Mouse (Mus musculus) hindbrain, embryonic 13.5 days (tissue): ENCODE data around the gene Gm6408. TPM values are rescaled to one million over a fixed set of nuclear protein-coding genes. Genes with fewer than 3 reads are reported as not detected.
"Not testable (repeated sequence)": the region's sequence is repeated elsewhere in the genome, so short reads cannot be mapped to it uniquely, and the experiment has no call there.

Experiments
- ATAC-seq: fragments of 200-750 bp; cut with Nextera tagmentation; 2 replicates; pipeline ENCODE4 v1.8.0; 2017; ENCODE audit warnings: moderate TSS enrichment; ENCODE audit not compliant: low FRiP score
- H3K27ac ChIP-seq: fragments of 300-500 bp; sonication (generic); 2 replicates; pipeline ENCODE4 v1.5.1; 2015; ENCODE audit warnings: inconsistent platforms, mild to moderate bottlenecking, moderate library complexity
- H3K27me3 ChIP-seq: fragments of 300-500 bp; sonication (generic); 2 replicates; pipeline ENCODE4 v1.6.1; 2015; ENCODE audit warnings: mild to moderate bottlenecking, inconsistent platforms
- H3K36me3 ChIP-seq: fragments of 300-500 bp; sonication (generic); 2 replicates; pipeline ENCODE4 v1.6.1; 2015; ENCODE audit warnings: mild to moderate bottlenecking, inconsistent platforms
- H3K4me1 ChIP-seq: fragments of 300-500 bp; sonication (generic); replicated peaks from 2 replicates; pipeline ENCODE4 v1.6.1; 2015; ENCODE audit warnings: inconsistent platforms
- H3K4me2 ChIP-seq: fragments of 300-500 bp; sonication (generic); 2 replicates; pipeline ENCODE4 v1.6.1; 2015; ENCODE audit warnings: inconsistent platforms, mild to moderate bottlenecking, moderate library complexity
- H3K4me3 ChIP-seq: fragments of 300-500 bp; sonication (generic); 2 replicates; pipeline ENCODE4 v1.5.1; 2015; ENCODE audit warnings: mild to moderate bottlenecking, inconsistent platforms
- H3K9ac ChIP-seq: fragments of 300-500 bp; sonication (generic); 2 replicates; pipeline ENCODE4 v1.6.1; 2015; ENCODE audit warnings: mild to moderate bottlenecking, inconsistent platforms
- H3K9me3 ChIP-seq: fragments of 300-500 bp; sonication (generic); 2 replicates; pipeline ENCODE4 v1.6.1; 2016; ENCODE audit warnings: inconsistent platforms
- WGBS: fragments of 180-500 bp; shearing (Covaris S2); methylation state at CpG from one replicate; pipeline ENCODE4 v1.1.7; 2015; 5-methylcytosine and 5-hydroxymethylcytosine counted together
- polyA plus RNA-seq: library from polyadenylated mRNA; unstranded; fragments of >200 nt; fragmentation: Nextera tagmentation; extraction: Ambion mirVana; gene quantifications from 2 replicates; pipeline ENCODE4 v1.2.1, GENCODE M21; 2015

The Gm6408 gene
- polyA plus RNA-seq = not detected in 2 replicates

GRCm38 (mm10) chr5:146481665-146482064 lies at the start of gene Gm6408:
Gene Gm6408, plus strand, starts transcription at chr5:146481965.
- H3K36me3 ChIP-seq, H3K4me1 ChIP-seq, H3K4me3 ChIP-seq, H3K9ac ChIP-seq, H3K27me3 ChIP-seq, H3K4me2 ChIP-seq, H3K9me3 ChIP-seq, H3K27ac ChIP-seq, ATAC-seq: not testable (repeated sequence)
- 95% methylated on average over 3 of the region's 3 CpGs for WGBS

DNA sequence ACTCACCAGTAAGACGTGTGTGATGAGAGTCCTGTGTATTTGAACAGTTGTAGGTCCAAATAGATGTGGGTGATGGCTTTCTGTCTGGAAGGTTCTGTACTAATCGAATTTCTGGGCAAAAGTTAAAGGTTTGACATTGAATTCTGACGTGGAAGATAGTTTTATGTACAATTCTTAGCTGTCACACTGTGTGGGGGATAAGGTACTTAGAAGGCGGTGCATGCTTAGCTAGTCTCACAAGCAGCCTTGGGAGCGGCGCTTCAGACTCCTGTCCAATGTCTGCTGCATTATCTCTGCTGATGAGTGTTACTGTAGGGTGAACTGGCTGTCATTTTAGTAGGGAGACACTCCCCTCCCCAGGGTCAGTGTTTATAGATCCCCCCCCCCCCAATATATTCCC lies 49.3 kb upstream of the Gm6408 start:
- Histone ChIP-seq H3K4me1 (no peaks in the 10 kb centered on the region), H3K36me3 (peaks cover 15% of the 10 kb centered on the region), H3K27ac (no peak overlapping the region), H3K27me3 (no peaks in the 10 kb centered on the region), H3K4me3 (no peak overlapping the region), H3K9me3 (no peaks in the 10 kb centered on the region), H3K4me2 (no peak overlapping the region), H3K9ac (no peak overlapping the region)
- WGBS = 94% methylated on average over 6 of the region's 6 CpGs
- ATAC-seq = no peak

DNA sequence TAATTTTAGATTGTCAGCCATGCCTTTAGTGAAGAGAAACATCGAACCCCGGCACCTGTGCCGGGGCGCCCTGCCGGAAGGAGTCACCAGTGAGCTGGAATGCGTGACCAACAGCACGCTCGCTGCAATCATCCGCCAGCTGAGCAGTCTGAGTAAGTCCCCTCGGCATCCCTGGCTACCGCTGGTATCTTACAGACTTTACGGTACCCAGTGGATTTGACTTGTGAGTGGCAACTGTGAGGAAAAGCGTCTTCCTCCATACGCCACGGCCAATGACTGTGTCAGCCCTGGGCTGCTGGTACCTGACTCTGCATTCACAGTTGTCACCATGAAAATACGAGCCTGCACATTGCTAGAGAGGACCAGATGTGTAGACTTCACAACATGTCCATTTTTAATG lies 46.4 kb upstream of the Gm6408 start:
- Histone ChIP-seq H3K4me3 (no peak overlapping the region), H3K4me1 (no peaks in the 10 kb centered on the region), H3K36me3 (peaks cover 40% of the 10 kb centered on the region), H3K9me3 (no peaks in the 10 kb centered on the region; the same call in 1 of the 2 replicates), H3K27ac (no peak overlapping the region), H3K27me3 (no peaks in the 10 kb centered on the region), H3K4me2 (no peak overlapping the region), H3K9ac (no peak overlapping the region)
- WGBS = 88% methylated on average over 16 of the region's 16 CpGs
- no peak for ATAC-seq

- Histone ChIP-seq H3K4me1 (no peaks in the 10 kb centered on the region), H3K4me3 (no peak overlapping the region), H3K9me3 (no peaks in the 10 kb centered on the region; the same call in 1 of the 2 replicates), H3K4me2 (no peak overlapping the region), H3K27ac (no peak overlapping the region), H3K27me3 (no peaks in the 10 kb centered on the region), H3K36me3 (peaks cover 49% of the 10 kb centered on the region), H3K9ac (no peak overlapping the region)
- ATAC-seq = no peak
- 91% methylated on average over 11 of the region's 11 CpGs for WGBS
Observed at GRCm38 (mm10) chr5:146436796-146437195, 45.0 kb upstream of the Gm6408 start.

- Histone ChIP-seq H3K36me3 (peaks cover 54% of the 10 kb centered on the region), H3K9me3 (no peaks in the 10 kb centered on the region; the same call in 1 of the 2 replicates), H3K4me1 (no peaks in the 10 kb centered on the region), H3K4me2 (no peak overlapping the region), H3K27ac (no peak overlapping the region), H3K9ac (no peak overlapping the region), H3K4me3 (no peak overlapping the region), H3K27me3 (no peaks in the 10 kb centered on the region)
- ATAC-seq = no peak
- 89% methylated on average over 7 of the region's 7 CpGs for WGBS
Observed at GRCm38 (mm10) chr5:146439152-146439781, 42.5 kb upstream of the Gm6408 start.

DNA sequence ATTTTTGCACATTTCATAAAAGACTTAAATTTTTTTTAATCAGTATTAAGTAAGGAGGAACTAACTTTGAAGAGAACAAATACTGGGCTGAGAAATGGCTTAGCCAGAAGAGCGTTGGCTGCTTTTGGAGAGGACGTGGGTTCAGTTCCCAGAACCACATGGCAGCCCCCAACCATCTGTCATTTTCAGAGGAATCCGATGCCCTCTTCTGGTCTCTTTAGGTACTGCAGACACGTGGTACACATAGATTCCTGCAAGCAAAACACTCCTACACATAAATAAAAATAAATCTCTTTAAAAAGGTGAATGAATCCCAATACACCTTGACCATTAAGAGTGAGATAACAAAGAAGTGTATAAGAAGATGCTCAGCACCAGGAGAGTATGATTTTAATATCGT lies 41.5 kb upstream of the Gm6408 start:
- no peak overlapping the region for H3K27ac ChIP-seq
- H3K9me3 ChIP-seq = no peaks in the 10 kb centered on the region; the same call in 1 of the 2 replicates
- WGBS = 95% methylated on average over 5 of the region's 5 CpGs
- no peak for ATAC-seq
- H3K36me3 ChIP-seq = peaks cover 52% of the 10 kb centered on the region
- no peak overlapping the region for H3K4me3 ChIP-seq
- no peak overlapping the region for H3K4me2 ChIP-seq
- no peak overlapping the region for H3K9ac ChIP-seq
- H3K27me3 ChIP-seq = no peaks in the 10 kb centered on the region
- no peaks in the 10 kb centered on the region for H3K4me1 ChIP-seq

GRCm38 (mm10) chr5:146442767-146443166 lies 39.0 kb upstream of the Gm6408 start:
- ATAC-seq = no peak
- Histone ChIP-seq H3K27ac (no peak overlapping the region), H3K27me3 (no peaks in the 10 kb centered on the region), H3K4me1 (no peaks in the 10 kb centered on the region), H3K9ac (no peak overlapping the region), H3K9me3 (no peaks in the 10 kb centered on the region; the same call in 1 of the 2 replicates), H3K4me3 (no peak overlapping the region), H3K36me3 (peaks cover 41% of the 10 kb centered on the region), H3K4me2 (no peak overlapping the region)
- WGBS = 91% methylated on average over 2 of the region's 2 CpGs

GRCm38 (mm10) chr5:146446633-146447032 lies 35.1 kb upstream of the Gm6408 start:
- Histone ChIP-seq H3K4me2 (no peak overlapping the region), H3K27ac (no peak overlapping the region), H3K27me3 (no peaks in the 10 kb centered on the region), H3K4me3 (no peak overlapping the region), H3K9me3 (no peaks in the 10 kb centered on the region), H3K9ac (no peak overlapping the region), H3K36me3 (peaks cover 16% of the 10 kb centered on the region), H3K4me1 (no peaks in the 10 kb centered on the region)
- ATAC-seq = no peak
- WGBS = 94% methylated on average over 2 of the region's 2 CpGs

GRCm38 (mm10) chr5:146451592-146452254 lies 30.0 kb upstream of the Gm6408 start:
- Histone ChIP-seq H3K9me3 (no peaks in the 10 kb centered on the region), H3K9ac (no peak overlapping the region), H3K27ac (no peak overlapping the region), H3K4me3 (no peak overlapping the region), H3K4me2 (no peak overlapping the region), H3K4me1 (no peaks in the 10 kb centered on the region), H3K27me3 (no peaks in the 10 kb centered on the region), H3K36me3 (peaks cover 49% of the 10 kb centered on the region)
- ATAC-seq = no peak; the same call in 1 of the 2 replicates
- WGBS = 65% methylated on average over 11 of the region's 11 CpGs

GRCm38 (mm10) chr5:146453556-146453955 lies 28.2 kb upstream of the Gm6408 start:
- no peak overlapping the region for H3K27ac ChIP-seq
- 95% methylated on average over 6 of the region's 6 CpGs for WGBS
- H3K27me3 ChIP-seq = no peaks in the 10 kb centered on the region
- H3K4me1 ChIP-seq = no peaks in the 10 kb centered on the region
- H3K4me2 ChIP-seq = no peak overlapping the region
- no peak for ATAC-seq
- H3K9me3 ChIP-seq = no peaks in the 10 kb centered on the region
- peaks cover 44% of the 10 kb centered on the region for H3K36me3 ChIP-seq
- H3K4me3 ChIP-seq = no peak overlapping the region
- no peak overlapping the region for H3K9ac ChIP-seq

DNA sequence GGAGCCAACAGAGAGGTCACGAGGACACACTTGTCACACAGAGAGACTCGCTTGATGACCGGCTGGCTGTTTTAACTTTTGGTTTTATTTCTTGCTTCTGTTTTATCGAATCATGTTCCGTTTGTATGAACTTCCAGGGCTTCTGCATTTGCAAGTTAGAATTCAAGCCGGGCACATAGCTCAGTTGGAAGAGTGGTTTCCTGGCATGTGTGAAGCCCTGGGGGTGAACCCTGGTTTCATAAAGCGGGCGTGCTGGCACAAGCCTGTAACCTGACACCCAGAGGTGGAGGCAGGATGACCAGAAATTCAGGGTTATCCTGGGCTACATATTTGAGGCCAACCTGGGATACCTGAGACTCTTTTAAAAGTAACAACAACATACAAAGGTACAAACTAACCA lies 20.2 kb upstream of the Gm6408 start:
- Histone ChIP-seq H3K36me3 (peaks cover 57% of the 10 kb centered on the region), H3K4me3 (no peak overlapping the region), H3K4me2 (no peak overlapping the region), H3K4me1 (no peaks in the 10 kb centered on the region), H3K9ac (no peak overlapping the region), H3K27ac (no peak overlapping the region), H3K9me3 (no peaks in the 10 kb centered on the region), H3K27me3 (no peaks in the 10 kb centered on the region)
- whole genome bisulfite sequencing = 85% methylated on average over 8 of the region's 8 CpGs
- no peak for ATAC-seq

- Histone ChIP-seq H3K4me1 (no peaks in the 10 kb centered on the region), H3K4me2 (no peak overlapping the region), H3K36me3 (peaks cover 71% of the 10 kb centered on the region), H3K4me3 (no peak overlapping the region), H3K9me3 (no peaks in the 10 kb centered on the region), H3K9ac (no peak overlapping the region; the same call in 1 of the 2 replicates), H3K27ac (no peak overlapping the region), H3K27me3 (no peaks in the 10 kb centered on the region)
- no peak for ATAC-seq
- 95% methylated on average over 19 of the region's 19 CpGs for WGBS
Observed at GRCm38 (mm10) chr5:146466663-146467062, 15.1 kb upstream of the Gm6408 start.

- no peaks in the 10 kb centered on the region for H3K4me1 ChIP-seq
- H3K9ac ChIP-seq = no peak overlapping the region
- peaks cover 64% of the 10 kb centered on the region for H3K36me3 ChIP-seq
- 95% methylated on average over 9 of the region's 9 CpGs for WGBS
- no peak overlapping the region for H3K27ac ChIP-seq
- H3K27me3 ChIP-seq = no peaks in the 10 kb centered on the region
- no peak overlapping the region for H3K4me2 ChIP-seq
- no peak for ATAC-seq
- H3K9me3 ChIP-seq = no peaks in the 10 kb centered on the region
- H3K4me3 ChIP-seq = no peak overlapping the region
Observed at GRCm38 (mm10) chr5:146468311-146468710, 13.5 kb upstream of the Gm6408 start.
